Mouse (Mus musculus) liver, embryonic 14.5 days (tissue): Measurements from ENCODE around the gene Mgll.

Experiments used
- CTCF ChIP-seq: IDR thresholded peaks from 2 replicates; pipeline ENCODE4 v1.5.1; 2016; ENCODE audit warnings: antibody characterized with exemption, low read depth, control low read depth
- EP300 ChIP-seq: IDR thresholded peaks from 2 replicates; pipeline ENCODE4 v1.6.1; 2016; ENCODE audit warnings: antibody characterized with exemption, low read depth

DNA sequence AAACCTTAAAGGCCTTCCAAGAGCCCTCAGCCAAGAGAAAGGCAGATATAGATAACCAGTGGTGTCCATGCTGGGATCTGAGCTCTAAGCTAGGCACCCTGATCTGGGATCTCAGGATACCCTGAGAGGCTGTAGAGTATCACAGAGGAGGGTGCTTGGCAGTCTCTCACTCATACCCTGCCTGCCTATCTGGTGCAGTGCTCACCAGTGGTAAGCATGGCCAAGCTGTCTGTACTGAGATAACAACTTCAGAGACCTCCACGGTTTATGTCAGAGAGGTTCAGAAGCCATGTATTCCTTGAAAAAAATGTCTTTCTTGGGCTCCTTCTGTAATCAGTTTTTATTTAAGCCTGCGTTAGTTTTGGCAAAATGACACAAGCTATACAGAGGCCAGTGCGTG is 16.8 kb downstream of the Mgll start:
- TF ChIP-seq CTCF (no peak), EP300 (peak; percentile 92)
